Mouse (Mus musculus): ENCODE measurements around the gene Fmnl2. TPM values are rescaled to one million over a fixed set of nuclear protein-coding genes. Genes with fewer than 3 reads are reported as not detected.

Fmnl2 gene
- polyA plus RNA-seq, 2 experiments from 2014 or later = 0.36 to 0.49 TPM

GRCm38 (mm10) chr2:52918094-52918493 is 60.4 kb downstream of the Fmnl2 start:
- no peak for ATAC-seq

GRCm38 (mm10) chr2:52920701-52921435 is 63.2 kb downstream of the Fmnl2 start:
- ATAC-seq = no peak

- no peak for ATAC-seq
These were observed 67.4 kb downstream of the Fmnl2 start for GRCm38 (mm10) chr2:52925062-52925461.

- no peak for ATAC-seq
These were observed 69.7 kb downstream of the Fmnl2 start for GRCm38 (mm10) chr2:52927381-52927780.

- no peak for ATAC-seq
These were observed 70.2 kb downstream of the Fmnl2 start for GRCm38 (mm10) chr2:52927858-52928301.

GRCm38 (mm10) chr2:52928401-52928800 is 70.7 kb downstream of the Fmnl2 start:
- ATAC-seq = no peak

- no peak for ATAC-seq
These were observed 72.6 kb downstream of the Fmnl2 start for GRCm38 (mm10) chr2:52930106-52930868.

GRCm38 (mm10) chr2:52931315-52931714 is 73.7 kb downstream of the Fmnl2 start:
- ATAC-seq = no peak

- no peak for ATAC-seq
These were observed 78.2 kb downstream of the Fmnl2 start for GRCm38 (mm10) chr2:52935906-52936305.

GRCm38 (mm10) chr2:52938351-52939074 is 80.9 kb downstream of the Fmnl2 start:
- ATAC-seq = peak; percentile 29

- no peak for ATAC-seq
These were observed 86.2 kb downstream of the Fmnl2 start for GRCm38 (mm10) chr2:52943644-52944423.

GRCm38 (mm10) chr2:52944594-52944993 is 86.9 kb downstream of the Fmnl2 start:
- ATAC-seq = no peak

- ATAC-seq = no peak
These were observed 88.4 kb downstream of the Fmnl2 start for GRCm38 (mm10) chr2:52946074-52946473.

- no peak for ATAC-seq
These were observed 89.0 kb downstream of the Fmnl2 start for GRCm38 (mm10) chr2:52946524-52947186.

- no peak for ATAC-seq
These were observed 90.7 kb downstream of the Fmnl2 start for GRCm38 (mm10) chr2:52948406-52948805.

- no peak for ATAC-seq
These were observed 91.9 kb downstream of the Fmnl2 start for GRCm38 (mm10) chr2:52949556-52949955.

GRCm38 (mm10) chr2:52950226-52950625 is 92.6 kb downstream of the Fmnl2 start:
- no peak for ATAC-seq

GRCm38 (mm10) chr2:52952202-52952730 is 94.6 kb downstream of the Fmnl2 start:
- no peak for ATAC-seq

- ATAC-seq = peak; percentile 53
These were observed 97.4 kb downstream of the Fmnl2 start for GRCm38 (mm10) chr2:52955090-52955489.

GRCm38 (mm10) chr2:52955831-52956230 is 98.2 kb downstream of the Fmnl2 start:
- ATAC-seq = no peak

- ATAC-seq = no peak
These were observed 100.3 kb downstream of the Fmnl2 start for GRCm38 (mm10) chr2:52957771-52958534.

Measured in CD4-positive, CD25-positive, alpha-beta regulatory T cell, adult 4 months (primary cell).